Mouse (Mus musculus): Measurements from ENCODE around the gene Gast. TPM values are rescaled to one million over a fixed set of nuclear protein-coding genes. Genes with fewer than 3 reads are reported as not detected.

Gene Gast
- total and polyA plus RNA-seq, 3 experiments = not detected

DNA sequence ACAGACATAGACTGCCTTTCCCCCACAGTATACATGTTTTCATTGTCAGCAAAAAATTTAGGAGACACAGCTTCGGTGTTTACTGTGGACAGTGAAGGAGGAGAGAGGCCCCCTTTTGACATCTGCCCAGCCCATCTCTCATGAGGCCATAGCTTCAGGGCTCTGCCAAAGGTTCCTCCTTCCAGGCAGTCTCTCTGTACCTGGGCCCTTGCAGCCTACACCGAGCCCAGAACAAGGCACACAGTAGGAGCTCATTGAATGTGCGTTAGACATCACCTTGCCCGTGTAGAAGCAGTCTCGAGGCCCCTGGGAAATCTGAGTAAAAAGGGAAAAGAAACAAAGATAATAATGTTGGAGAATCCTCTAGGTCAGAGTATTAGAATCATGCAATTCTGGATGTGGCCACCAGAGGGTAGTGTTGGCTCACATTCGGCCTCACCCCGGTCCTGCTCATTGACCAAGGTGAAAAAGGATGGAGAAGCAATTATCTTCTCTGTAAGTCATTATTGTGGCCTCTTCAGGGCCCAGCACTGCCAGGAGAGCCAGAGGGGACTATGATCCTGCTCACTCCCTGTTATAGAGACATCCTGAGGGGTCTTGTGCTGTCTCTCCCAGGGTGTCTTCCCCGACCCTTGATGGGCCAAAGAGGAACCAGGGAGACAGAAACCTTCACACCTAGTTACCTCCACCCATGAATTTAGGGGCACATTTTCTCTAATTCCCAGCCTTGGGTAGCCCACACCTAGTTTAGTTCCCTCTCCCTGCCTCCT is 28.2 kb downstream of the Gast start:
- no peaks in the 10 kb centered on the region for H3K9me3 ChIP-seq (replicated peaks; ENCODE audit: low read length)
- dilution Hi-C loops (cut with MboI; ENCODE audit: extremely low pct_ligation_motif_present, extremely low pct_unique_long_range_greater_than_20kb, low sequenced_read_pairs) (no loop called here), in situ Hi-C loops (cut with MboI; ENCODE audit: low pct_ligation_motif_present, low pct_unique_long_range_greater_than_20kb, low sequenced_read_pairs) (loop anchor here (5.0 kb wide), 3 partner anchors 45 to 335 kb away; no protein-coding TSS in a partner anchor)
- no peak overlapping the region for H3K4me3 ChIP-seq (replicated peaks in 1 of 3; ENCODE audit: low read depth in 2 of 3, low read length in 2 of 3, poor library complexity in 1 of 3)
- TF ChIP-seq SMC3 (IDR thresholded peaks at IDR 0.05; ENCODE audit: low read depth, low read length) = peak; percentile 89
- TF ChIP-seq NRF1 (IDR thresholded peaks at IDR 0.05; ENCODE audit: low read depth, low read length) = peak; percentile 42; the same call in 1 of the 2 replicates
- TF ChIP-seq MAZ (IDR thresholded peaks at IDR 0.05; ENCODE audit: low read depth, low read length) = no peak
- TF ChIP-seq ZC3H11A (IDR thresholded peaks at IDR 0.05; ENCODE audit: low read depth, low read length) = peak; percentile 87
- peak; percentile 55; the same call in 1 of the 2 replicates for TF ChIP-seq IRF4 (IDR thresholded peaks at IDR 0.05; ENCODE audit: low read depth, low read length)
- TF ChIP-seq MXI1 (IDR thresholded peaks at IDR 0.05; ENCODE audit: low read depth, low read length) = peak; percentile 26; the same call in 1 of the 2 replicates
- no peak for TF ChIP-seq CHD1 (IDR thresholded peaks at IDR 0.05; ENCODE audit: low read depth, low read length)
- TF ChIP-seq NELFE (IDR thresholded peaks at IDR 0.05; ENCODE audit: low read depth, low read length) = peak; percentile 58; the same call in 1 of the 2 replicates
- TF ChIP-seq ZKSCAN1 (IDR thresholded peaks at IDR 0.05; ENCODE audit: borderline replicate concordance, low read depth, low read length) = no peak
- peak; percentile 97 to 99 for TF ChIP-seq CTCF (conservative IDR thresholded peaks at IDR 0.05 in 1 of 2, IDR thresholded peaks at IDR 0.05 in 1 of 2; ENCODE audit: low read depth in 2 of 2, low read length in 2 of 2)
- TF ChIP-seq JUND (conservative IDR thresholded peaks at IDR 0.05; ENCODE audit: low read depth, low read length) = peak; percentile 31; the same call in 1 of the 2 replicates
- 0 out of 2 replicates have a peak, but pooled peaks have one; percentile 21 for TF ChIP-seq TCF12 (IDR thresholded peaks at IDR 0.05; ENCODE audit: low read depth, low read length)
- TF ChIP-seq TBP (conservative IDR thresholded peaks at IDR 0.05; ENCODE audit: low read depth, low read length) = no peak
- DNase-seq (ENCODE audit: extremely low read depth) = peak; percentile 73
- H3K36me3 ChIP-seq (replicated peaks in 1 of 2; ENCODE audit: control insufficient read depth in 1 of 2, insufficient read depth in 1 of 2, low read length in 1 of 2) = no peaks in the 10 kb centered on the region
- H3K27me3 ChIP-seq (replicated peaks) = peaks cover 59% of the 10 kb centered on the region
- H3K27ac ChIP-seq (ENCODE audit: insufficient read depth, low read depth) = no peak overlapping the region
- H3K79me2 ChIP-seq (replicated peaks; ENCODE audit: control insufficient read depth, extremely low read depth, insufficient read depth, poor library complexity, severe bottlenecking) = no peaks in the 10 kb centered on the region
- H3K9ac ChIP-seq (ENCODE audit: insufficient read depth, low read depth) = no peak overlapping the region
- peaks cover 8 to 12% of the 10 kb centered on the region in 2 experiments for H3K4me1 ChIP-seq (ENCODE audit: control insufficient read depth in 1 of 2, insufficient read depth in 2 of 2)
- no peak overlapping the region for H3K4me2 ChIP-seq (ENCODE audit: insufficient read depth, low read depth, poor library complexity, severe bottlenecking)

DNA sequence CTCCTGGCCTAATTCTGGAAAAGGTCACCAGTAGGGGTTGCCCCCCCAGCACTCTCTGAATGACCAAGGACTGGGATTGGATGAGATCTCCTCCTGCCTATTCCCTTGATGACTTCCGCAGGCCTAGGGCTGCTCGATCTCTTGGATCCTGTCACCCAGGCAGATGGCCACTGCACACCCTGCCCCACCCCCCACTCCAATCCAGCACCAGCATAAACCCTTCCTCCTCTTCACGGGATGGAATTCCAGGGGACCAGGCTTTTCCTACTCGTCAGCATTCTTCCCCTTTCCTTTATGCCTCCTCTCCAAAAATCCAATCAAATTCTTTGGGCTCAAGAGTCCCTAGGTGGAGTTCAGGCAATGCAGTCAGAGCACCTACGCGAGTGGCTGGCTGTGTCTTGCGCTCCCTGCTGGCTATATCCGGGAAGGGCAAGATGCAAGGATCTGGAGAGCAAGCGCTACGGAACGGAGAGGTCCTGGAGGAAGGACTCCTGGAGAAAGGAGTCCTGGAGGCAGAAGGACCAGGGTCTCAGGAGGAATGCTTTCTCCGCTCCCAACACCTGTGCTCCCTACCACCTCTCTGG is 28.9 kb downstream of the Gast start:
- Histone ChIP-seq H3K9me3 (replicated peaks; ENCODE audit: low read length) (no peaks in the 10 kb centered on the region), H3K4me2 (ENCODE audit: insufficient read depth, low read depth, poor library complexity, severe bottlenecking) (no peak overlapping the region), H3K36me3 (replicated peaks in 1 of 2; ENCODE audit: control insufficient read depth in 1 of 2, insufficient read depth in 1 of 2, low read length in 1 of 2) (no peaks in the 10 kb centered on the region), H3K27me3 (replicated peaks) (peaks cover 59% of the 10 kb centered on the region), H3K27ac (ENCODE audit: insufficient read depth, low read depth) (no peak overlapping the region), H3K9ac (ENCODE audit: insufficient read depth, low read depth) (no peak overlapping the region), H3K4me3 (replicated peaks in 1 of 3; ENCODE audit: low read depth in 2 of 3, low read length in 2 of 3, poor library complexity in 1 of 3) (no peak overlapping the region), H3K79me2 (replicated peaks; ENCODE audit: control insufficient read depth, extremely low read depth, insufficient read depth, poor library complexity, severe bottlenecking) (no peaks in the 10 kb centered on the region), H3K4me1 (ENCODE audit: control insufficient read depth in 1 of 2, insufficient read depth in 2 of 2) (peaks cover 7 to 12% of the 10 kb centered on the region in 2 experiments)
- peak; percentile 38 for DNase-seq (ENCODE audit: extremely low read depth)
- dilution Hi-C loops (cut with MboI; ENCODE audit: extremely low pct_ligation_motif_present, extremely low pct_unique_long_range_greater_than_20kb, low sequenced_read_pairs) = no loop called here
- no peak for TF ChIP-seq MEF2A (IDR thresholded peaks at IDR 0.05; ENCODE audit: borderline replicate concordance, low read depth, low read length)
- TF ChIP-seq MAZ (IDR thresholded peaks at IDR 0.05; ENCODE audit: low read depth, low read length) = 0 out of 2 replicates have a peak, but pooled peaks have one; percentile 26
- TF ChIP-seq CTCF (conservative IDR thresholded peaks at IDR 0.05 in 1 of 2, IDR thresholded peaks at IDR 0.05 in 1 of 2; ENCODE audit: low read depth in 2 of 2, low read length in 2 of 2) = peak; percentile 16 to 82; a peak in 2 of 4 replicates
- no peak for TF ChIP-seq USF1 (IDR thresholded peaks at IDR 0.05; ENCODE audit: low read depth, low read length)
- 0 out of 2 replicates have a peak, but pooled peaks have one; percentile 10 for TF ChIP-seq TCF12 (IDR thresholded peaks at IDR 0.05; ENCODE audit: low read depth, low read length)
- peak; percentile 24 for TF ChIP-seq SMC3 (IDR thresholded peaks at IDR 0.05; ENCODE audit: low read depth, low read length)
- in situ Hi-C loops (cut with MboI; ENCODE audit: low pct_ligation_motif_present, low pct_unique_long_range_greater_than_20kb, low sequenced_read_pairs) = loop anchor here (5.0 kb wide), 3 partner anchors 44 to 334 kb away; no protein-coding TSS in a partner anchor

All from CH12.LX (cell line).